Mouse (Mus musculus): ENCODE data around the gene Efna1. TPM values are rescaled to one million over a fixed set of nuclear protein-coding genes. Genes with fewer than 3 reads are reported as not detected.
A peak's percentile ranks its signal among the peaks of the same experiment; 100 is the strongest.

Gene Efna1
- polyA plus RNA-seq, 1 experiment from 2014 or later = 11.0 TPM

DNA sequence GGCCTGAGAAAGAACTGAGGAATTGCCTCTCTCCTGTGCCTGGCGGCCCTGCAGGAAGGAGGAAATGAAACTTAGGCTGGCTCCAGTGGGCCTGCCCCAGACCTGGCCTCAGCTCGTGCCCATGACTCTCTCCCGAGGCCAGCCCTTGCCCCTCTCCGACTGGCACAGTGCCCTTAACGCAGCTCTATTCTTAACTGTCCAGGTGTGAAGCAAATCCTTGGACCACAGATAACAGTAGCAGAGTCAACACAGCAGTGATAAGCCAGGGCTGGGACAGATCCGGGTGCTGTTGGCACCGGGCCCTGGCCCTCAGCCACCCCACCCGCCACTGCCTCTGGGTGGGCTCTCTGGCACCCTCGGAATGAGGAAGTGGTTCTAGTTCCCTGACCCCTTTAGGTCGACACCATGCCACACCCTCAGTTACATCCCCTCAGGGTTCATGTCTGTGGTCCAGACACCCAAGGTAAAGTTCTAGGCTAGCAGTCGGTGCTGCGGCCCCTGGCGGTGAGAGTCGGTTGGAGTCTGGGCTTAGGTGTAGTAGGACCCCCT lies 47.3 kb downstream of the Efna1 start:
- Histone ChIP-seq H3K4me1 (peaks cover 7% of the 10 kb centered on the region), H3K4me2 (replicated peaks) (no peak overlapping the region), H3K9ac (replicated peaks) (no peak overlapping the region), H3K27me3 (no peaks in the 10 kb centered on the region), H3K36me3 (peaks cover 49% of the 10 kb centered on the region), H3K4me3 (no peak overlapping the region), H3K9me3 (no peaks in the 10 kb centered on the region), H3K27ac (replicated peaks) (no peak overlapping the region)
- WGBS = 84% methylated on average over 14 of the region's 14 CpGs
- no peak for ATAC-seq (ENCODE audit: low FRiP score, low read depth)

GRCm38 (mm10) chr3:89232614-89233013 lies 48.3 kb downstream of the Efna1 start:
- ATAC-seq (ENCODE audit: low FRiP score, low read depth) = no peak
- H3K9ac ChIP-seq (replicated peaks) = no peak overlapping the region
- peaks cover 39% of the 10 kb centered on the region for H3K36me3 ChIP-seq
- WGBS = 84% methylated on average over 6 of the region's 6 CpGs
- no peaks in the 10 kb centered on the region for H3K9me3 ChIP-seq
- H3K4me2 ChIP-seq (replicated peaks) = no peak overlapping the region
- H3K27me3 ChIP-seq = no peaks in the 10 kb centered on the region
- no peak overlapping the region for H3K27ac ChIP-seq (replicated peaks)
- no peak overlapping the region for H3K4me3 ChIP-seq
- peaks cover 18% of the 10 kb centered on the region for H3K4me1 ChIP-seq

DNA sequence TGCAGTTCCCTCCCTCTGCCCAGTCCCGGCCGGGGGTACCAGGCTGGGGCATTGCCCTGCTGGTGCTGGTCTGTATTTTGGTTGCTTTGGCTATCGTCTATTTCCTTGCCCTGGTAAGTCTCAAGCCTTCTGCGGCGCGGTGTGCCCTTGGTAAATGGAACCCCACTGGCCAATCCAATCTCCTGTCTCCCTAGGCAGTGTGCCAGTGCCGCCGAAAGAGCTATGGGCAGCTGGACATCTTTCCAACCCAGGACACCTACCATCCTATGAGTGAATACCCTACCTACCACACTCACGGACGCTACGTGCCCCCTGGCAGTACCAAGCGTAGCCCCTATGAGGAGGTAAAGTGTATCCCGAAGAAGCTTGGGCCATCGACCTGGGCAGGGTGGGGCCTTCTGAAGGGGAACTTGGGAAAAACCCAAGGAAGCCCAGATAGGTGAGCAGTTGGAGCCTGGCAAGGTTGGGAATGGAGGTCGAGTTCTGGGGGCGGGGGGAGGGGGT lies 49.1 kb downstream of the Efna1 start:
- Histone ChIP-seq H3K9ac (replicated peaks) (no peak overlapping the region), H3K27ac (replicated peaks) (no peak overlapping the region), H3K4me3 (no peak overlapping the region), H3K4me2 (replicated peaks) (no peak overlapping the region), H3K27me3 (no peaks in the 10 kb centered on the region), H3K36me3 (peaks cover 33% of the 10 kb centered on the region), H3K9me3 (no peaks in the 10 kb centered on the region), H3K4me1 (peaks cover 24% of the 10 kb centered on the region)
- WGBS = 82% methylated on average over 16 of the region's 16 CpGs
- ATAC-seq (ENCODE audit: low FRiP score, low read depth) = no peak

DNA sequence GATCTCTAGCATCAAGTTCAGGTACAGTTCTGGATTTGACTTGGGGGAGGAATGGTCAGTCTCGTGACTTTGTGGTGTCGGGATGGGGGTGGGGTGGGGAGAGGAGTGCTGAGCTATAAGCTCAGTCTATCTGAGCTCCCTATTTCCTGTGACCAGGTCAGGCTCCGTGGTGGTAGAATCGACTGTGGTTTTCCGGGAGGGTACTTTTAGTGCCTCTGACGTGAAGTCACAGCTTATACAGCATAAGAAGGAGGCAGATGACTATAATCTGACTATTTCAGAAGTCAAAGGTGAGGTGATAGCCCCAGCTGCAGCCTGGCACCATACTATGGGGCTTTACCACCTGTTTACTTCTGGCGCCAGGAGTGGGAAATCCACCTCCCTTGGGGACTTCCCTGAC lies 49.6 kb downstream of the Efna1 start:
- H3K9me3 ChIP-seq = no peaks in the 10 kb centered on the region
- peaks cover 29% of the 10 kb centered on the region for H3K36me3 ChIP-seq
- no peak overlapping the region for H3K4me3 ChIP-seq
- 78% methylated on average over 7 of the region's 7 CpGs for WGBS
- peaks cover 27% of the 10 kb centered on the region for H3K4me1 ChIP-seq
- H3K9ac ChIP-seq (replicated peaks) = no peak overlapping the region
- H3K27me3 ChIP-seq = no peaks in the 10 kb centered on the region
- H3K27ac ChIP-seq (replicated peaks) = no peak overlapping the region
- no peak for ATAC-seq (ENCODE audit: low FRiP score, low read depth)
- H3K4me2 ChIP-seq (replicated peaks) = no peak overlapping the region

GRCm38 (mm10) chr3:89230561-89230960 lies 50.4 kb downstream of the Efna1 start:
- H3K4me2 ChIP-seq (replicated peaks) = no peak overlapping the region
- H3K27ac ChIP-seq (replicated peaks) = no peak overlapping the region
- no peak for ATAC-seq (ENCODE audit: low FRiP score, low read depth)
- peaks cover 33% of the 10 kb centered on the region for H3K4me1 ChIP-seq
- WGBS = 88% methylated on average over 2 of the region's 2 CpGs
- H3K9me3 ChIP-seq = no peaks in the 10 kb centered on the region
- no peak overlapping the region for H3K9ac ChIP-seq (replicated peaks)
- H3K27me3 ChIP-seq = no peaks in the 10 kb centered on the region
- H3K36me3 ChIP-seq = peaks cover 22% of the 10 kb centered on the region
- no peak overlapping the region for H3K4me3 ChIP-seq

- no peak overlapping the region for H3K4me3 ChIP-seq
- no peaks in the 10 kb centered on the region for H3K9me3 ChIP-seq
- WGBS = 67% methylated on average over 4 of the region's 4 CpGs
- H3K27ac ChIP-seq (replicated peaks) = no peak overlapping the region
- H3K9ac ChIP-seq (replicated peaks) = no peak overlapping the region
- H3K4me1 ChIP-seq = peaks cover 46% of the 10 kb centered on the region
- no peaks in the 10 kb centered on the region for H3K27me3 ChIP-seq
- no peak for ATAC-seq (ENCODE audit: low FRiP score, low read depth)
- H3K36me3 ChIP-seq = peaks cover 12% of the 10 kb centered on the region
- no peak overlapping the region for H3K4me2 ChIP-seq (replicated peaks)
Observed at GRCm38 (mm10) chr3:89229276-89229675, 51.7 kb downstream of the Efna1 start.

GRCm38 (mm10) chr3:89228836-89229235 lies 52.1 kb downstream of the Efna1 start, which contains the start of gene Muc1:
Gene Muc1 (plus strand): TSS chr3:89229057.
- H3K27me3 ChIP-seq = no peaks in the 10 kb centered on the region
- ATAC-seq (ENCODE audit: low FRiP score, low read depth) = no peak
- 27% methylated on average over 10 of the region's 10 CpGs for WGBS
- peaks cover 12% of the 10 kb centered on the region for H3K36me3 ChIP-seq
- peak within 1 kb of the TSS; percentile 93; the same call in 1 of the 2 replicates for H3K9ac ChIP-seq (replicated peaks)
- H3K4me1 ChIP-seq = peaks cover 50% of the 10 kb centered on the region
- H3K4me3 ChIP-seq = peak within 1 kb of the TSS; percentile 77
- peak within 1 kb of the TSS; percentile 93 for H3K4me2 ChIP-seq (replicated peaks)
- H3K9me3 ChIP-seq = no peaks in the 10 kb centered on the region
- peak within 1 kb of the TSS; percentile 98 for H3K27ac ChIP-seq (replicated peaks)

- Histone ChIP-seq H3K27ac (replicated peaks) (peak overlapping the region; percentile 98), H3K4me2 (replicated peaks) (peak overlapping the region; percentile 93), H3K9ac (replicated peaks) (peak overlapping the region; percentile 93; the same call in 1 of the 2 replicates), H3K9me3 (no peaks in the 10 kb centered on the region), H3K27me3 (no peaks in the 10 kb centered on the region), H3K4me1 (peaks cover 57% of the 10 kb centered on the region), H3K36me3 (peaks cover 14% of the 10 kb centered on the region), H3K4me3 (peak overlapping the region; percentile 77)
- 0 out of 2 replicates have a peak, but pooled peaks have one; percentile 4 for ATAC-seq (ENCODE audit: low FRiP score, low read depth)
- 0% methylated on average over 20 of the region's 20 CpGs for WGBS
Observed at GRCm38 (mm10) chr3:89228180-89228549, 52.8 kb downstream of the Efna1 start.

DNA sequence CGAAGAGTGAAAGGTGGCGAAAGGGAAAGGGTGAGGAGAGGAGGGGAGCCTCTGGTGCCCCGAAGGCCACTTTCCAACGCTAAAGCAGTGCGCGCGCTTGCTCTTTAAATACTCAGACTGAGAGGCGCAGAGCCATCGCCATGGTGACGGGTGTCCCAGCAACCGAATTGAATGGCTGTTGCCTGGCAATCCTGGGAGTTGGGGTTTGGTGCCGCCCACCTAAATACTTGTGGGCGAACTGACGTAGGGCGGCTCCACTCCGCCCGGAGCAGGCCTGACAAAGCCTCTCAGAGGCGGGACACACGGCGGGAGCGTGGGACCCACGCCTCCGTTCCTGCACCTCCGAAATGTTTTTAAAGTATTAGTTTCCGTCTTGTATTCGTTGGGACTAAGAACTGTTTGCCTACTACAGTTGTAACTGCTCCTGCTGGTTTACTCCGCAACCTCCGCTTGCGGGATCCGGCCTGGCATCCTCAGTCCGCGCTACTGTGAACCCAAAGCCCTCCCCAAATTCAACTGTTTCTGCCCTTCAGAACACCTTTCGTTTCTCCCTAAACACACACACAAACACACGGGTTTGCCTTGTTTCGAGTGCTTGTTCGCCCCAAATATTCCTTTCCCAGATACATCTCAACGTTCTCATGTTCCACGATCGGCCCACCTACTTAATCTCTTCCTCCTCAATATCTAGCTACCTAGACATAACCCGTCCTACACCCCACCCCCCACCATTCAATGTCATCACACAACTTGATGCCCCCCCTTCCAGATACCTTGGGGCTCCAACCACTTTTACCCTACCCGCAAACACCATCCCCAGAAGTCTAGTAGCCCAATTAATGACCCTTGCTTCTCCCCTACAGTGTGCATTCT lies 53.4 kb downstream of the Efna1 start:
- peak overlapping the region; percentile 93 for H3K4me2 ChIP-seq (replicated peaks)
- H3K9me3 ChIP-seq = no peaks in the 10 kb centered on the region
- H3K36me3 ChIP-seq = peaks cover 21% of the 10 kb centered on the region
- 1% methylated on average over 41 of the region's 41 CpGs for WGBS
- H3K27me3 ChIP-seq = no peaks in the 10 kb centered on the region
- peaks cover 63% of the 10 kb centered on the region for H3K4me1 ChIP-seq
- H3K9ac ChIP-seq (replicated peaks) = peak overlapping the region; percentile 93
- H3K4me3 ChIP-seq = peak overlapping the region; percentile 77
- ATAC-seq (ENCODE audit: low FRiP score, low read depth) = peak; percentile 76
- H3K27ac ChIP-seq (replicated peaks) = peak overlapping the region; percentile 98

- H3K4me1 ChIP-seq = peaks cover 64% of the 10 kb centered on the region
- peak within 1 kb of the TSS; percentile 98 for H3K27ac ChIP-seq (replicated peaks)
- no peaks in the 10 kb centered on the region for H3K27me3 ChIP-seq
- peaks cover 26% of the 10 kb centered on the region for H3K36me3 ChIP-seq
- ATAC-seq (ENCODE audit: low FRiP score, low read depth) = no peak
- WGBS = under 1% methylated on average over 21 of the region's 21 CpGs
- peak within 1 kb of the TSS; percentile 93 for H3K4me2 ChIP-seq (replicated peaks)
- no peaks in the 10 kb centered on the region for H3K9me3 ChIP-seq
- peak within 1 kb of the TSS; percentile 93 for H3K9ac ChIP-seq (replicated peaks)
- peak within 1 kb of the TSS; percentile 77 for H3K4me3 ChIP-seq
Observed at GRCm38 (mm10) chr3:89226900-89227299, 54.0 kb downstream of the Efna1 start, which contains the start of gene Mtx1. Gene Mtx1 (minus strand): TSS chr3:89227088.

DNA sequence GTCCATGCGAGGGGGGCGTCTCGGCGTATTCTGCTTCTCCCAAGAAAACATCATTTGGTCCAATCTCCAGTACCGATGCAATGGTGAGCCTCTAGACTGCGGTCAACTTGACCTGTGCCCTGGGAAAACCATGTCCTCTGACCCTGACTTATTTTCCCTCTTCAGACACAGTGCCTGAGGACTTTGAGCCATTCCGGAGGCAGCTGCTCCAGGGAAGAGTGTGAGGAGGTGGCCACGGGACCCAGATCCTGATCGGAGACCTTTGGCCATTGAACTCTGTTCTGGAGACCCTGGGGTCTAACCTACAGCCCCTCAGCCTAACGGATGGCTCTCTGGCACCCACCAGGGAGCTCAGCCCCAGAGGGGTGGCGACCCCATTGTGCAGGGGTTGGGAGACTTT lies 54.6 kb downstream of the Efna1 start:
- ATAC-seq (ENCODE audit: low FRiP score, low read depth) = no peak
- Histone ChIP-seq H3K36me3 (peaks cover 31% of the 10 kb centered on the region), H3K4me2 (replicated peaks) (peak overlapping the region; percentile 93), H3K27ac (replicated peaks) (peak overlapping the region; percentile 98), H3K27me3 (no peaks in the 10 kb centered on the region), H3K4me3 (peak overlapping the region; percentile 77), H3K9ac (replicated peaks) (peak overlapping the region; percentile 93), H3K4me1 (peaks cover 69% of the 10 kb centered on the region), H3K9me3 (no peaks in the 10 kb centered on the region)
- WGBS = 10% methylated on average over 11 of the region's 11 CpGs

- peak; percentile 80 for ATAC-seq (ENCODE audit: low FRiP score, low read depth)
- H3K36me3 ChIP-seq = peaks cover 35% of the 10 kb centered on the region
- H3K4me2 ChIP-seq (replicated peaks) = peak overlapping the region; percentile 93
- peak overlapping the region; percentile 93 for H3K9ac ChIP-seq (replicated peaks)
- no peaks in the 10 kb centered on the region for H3K27me3 ChIP-seq
- 11% methylated on average over 4 of the region's 4 CpGs for WGBS
- peak overlapping the region; percentile 77 for H3K4me3 ChIP-seq
- H3K9me3 ChIP-seq = no peaks in the 10 kb centered on the region
- H3K27ac ChIP-seq (replicated peaks) = peak overlapping the region; percentile 98
- peaks cover 71% of the 10 kb centered on the region for H3K4me1 ChIP-seq
Observed at GRCm38 (mm10) chr3:89225918-89226317, 55.0 kb downstream of the Efna1 start.
